Mouse (Mus musculus) stomach, embryonic 15.5 days (tissue): ENCODE measurements around the gene Mast3. TPM values are rescaled to one million over a fixed set of nuclear protein-coding genes. Genes with fewer than 3 reads are reported as not detected.

ENCODE experiments used
- ATAC-seq: fragments of 200-750 bp; cut with Nextera tagmentation; 2 replicates; pipeline ENCODE4 v1.8.0; 2017; ENCODE audit warnings: low read depth, moderate number of reproducible peaks, moderate TSS enrichment; ENCODE audit not compliant: insufficient read depth, low FRiP score
- H3K27ac ChIP-seq: fragments of 300-500 bp; sonication (generic); 2 replicates; pipeline ENCODE4 v1.5.1; 2015; ENCODE audit warnings: mild to moderate bottlenecking, inconsistent platforms
- H3K27me3 ChIP-seq: fragments of 300-500 bp; sonication (generic); replicated peaks from 2 replicates; pipeline ENCODE4 v1.6.1; 2015; ENCODE audit warnings: inconsistent platforms
- H3K36me3 ChIP-seq: fragments of 300-500 bp; sonication (generic); 2 replicates; pipeline ENCODE4 v1.6.1; 2015; ENCODE audit warnings: inconsistent platforms
- H3K4me1 ChIP-seq: fragments of 300-500 bp; sonication (generic); 2 replicates; pipeline ENCODE4 v1.6.1; 2015; ENCODE audit warnings: inconsistent platforms
- H3K4me2 ChIP-seq: fragments of 300-500 bp; sonication (generic); 2 replicates; pipeline ENCODE4 v1.6.1; 2015; ENCODE audit warnings: mild to moderate bottlenecking, inconsistent platforms
- H3K4me3 ChIP-seq: fragments of 300-500 bp; sonication (generic); replicated peaks from 2 replicates; pipeline ENCODE4 v1.5.1; 2015; ENCODE audit warnings: inconsistent platforms
- H3K9ac ChIP-seq: fragments of 300-500 bp; sonication (generic); 2 replicates; pipeline ENCODE4 v1.6.1; 2015; ENCODE audit warnings: inconsistent platforms
- H3K9me3 ChIP-seq: fragments of 300-500 bp; sonication (generic); 2 replicates; pipeline ENCODE4 v1.6.1; 2016; ENCODE audit warnings: inconsistent platforms
- WGBS: fragments of 180-500 bp; shearing (Covaris S2); methylation state at CpG from one replicate; pipeline ENCODE4 v1.1.7; 2015; 5-methylcytosine and 5-hydroxymethylcytosine counted together
- polyA plus RNA-seq: library from polyadenylated mRNA; unstranded; fragments of >200 nt; fragmentation: Nextera tagmentation; extraction: Ambion mirVana; gene quantifications from 2 replicates; pipeline ENCODE4 v1.2.1, GENCODE M21; 2015

The Mast3 gene
- polyA plus RNA-seq, 1 experiment from 2014 or later: 13.3 TPM

DNA sequence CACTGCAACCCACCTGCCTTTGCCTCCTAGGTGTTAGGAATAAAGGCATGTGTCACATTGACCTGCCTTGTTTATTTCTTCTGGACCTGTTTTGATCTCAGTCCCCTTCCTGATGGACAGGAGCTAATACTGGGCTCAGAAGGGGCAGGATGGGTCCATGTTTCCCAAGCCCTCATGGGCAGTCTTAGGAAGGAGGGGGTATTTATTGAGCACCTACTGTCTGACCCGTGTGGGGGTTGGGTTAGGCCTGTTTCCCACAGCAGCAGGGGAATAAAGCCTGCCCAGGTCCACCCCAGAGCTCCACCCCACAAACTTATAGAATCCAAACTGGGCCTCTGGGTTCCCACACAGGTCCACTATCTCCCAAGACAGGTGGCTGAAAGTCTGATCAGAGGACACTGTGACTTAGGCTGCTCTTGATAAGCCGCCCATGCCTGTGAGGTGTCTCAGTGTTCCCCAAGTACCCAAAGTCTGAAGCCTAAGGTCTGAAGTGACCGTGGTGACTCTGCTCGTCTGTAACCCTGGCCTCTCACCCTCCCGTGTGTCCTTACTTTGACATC is 38.4 kb upstream of the Mast3 start:
- peak; percentile 29; the same call in 1 of the 2 replicates for ATAC-seq
- WGBS: 77% methylated on average over 5 of the region's 5 CpGs

DNA sequence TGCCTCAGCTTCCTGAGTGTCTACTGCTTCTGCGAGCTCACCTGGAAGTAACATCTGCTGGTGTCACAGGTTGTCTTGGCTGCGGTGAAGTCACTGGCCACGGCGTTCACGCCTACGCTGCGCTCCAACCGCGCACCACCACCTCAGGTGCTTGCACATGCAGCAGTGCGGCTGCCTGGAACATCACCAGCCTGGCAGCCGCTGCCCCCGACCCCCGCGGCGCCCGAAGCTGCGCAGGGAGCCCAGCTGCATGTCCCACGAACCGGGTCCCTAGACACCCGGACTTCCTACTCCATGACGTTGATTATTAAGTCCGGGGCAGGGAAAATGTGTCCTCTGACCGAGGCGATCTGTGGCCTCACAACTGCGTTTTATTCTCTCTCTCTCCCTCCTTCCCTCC is 37.6 kb upstream of the Mast3 start:
- 70% methylated on average over 25 of the region's 25 CpGs for WGBS
- H3K4me2 ChIP-seq: no peak overlapping the region
- ATAC-seq: no peak
- no peak overlapping the region for H3K27ac ChIP-seq
- H3K27me3 ChIP-seq: no peaks in the 10 kb centered on the region
- no peaks in the 10 kb centered on the region for H3K36me3 ChIP-seq
- H3K9ac ChIP-seq: no peak overlapping the region
- H3K9me3 ChIP-seq: no peaks in the 10 kb centered on the region
- H3K4me1 ChIP-seq: peaks cover 19% of the 10 kb centered on the region
- H3K4me3 ChIP-seq: no peak overlapping the region

More for the DNA sequence above, 38.4 kb upstream of the Mast3 start:
- no peak overlapping the region for H3K4me2 ChIP-seq
- H3K9ac ChIP-seq: no peak overlapping the region
- no peaks in the 10 kb centered on the region for H3K27me3 ChIP-seq
- no peaks in the 10 kb centered on the region for H3K36me3 ChIP-seq
- H3K9me3 ChIP-seq: no peaks in the 10 kb centered on the region
- no peak overlapping the region for H3K4me3 ChIP-seq
- H3K27ac ChIP-seq: 0 out of 2 replicates have a peak overlapping the region, but pooled peaks have one; percentile 31
- H3K4me1 ChIP-seq: peaks cover 19% of the 10 kb centered on the region

DNA sequence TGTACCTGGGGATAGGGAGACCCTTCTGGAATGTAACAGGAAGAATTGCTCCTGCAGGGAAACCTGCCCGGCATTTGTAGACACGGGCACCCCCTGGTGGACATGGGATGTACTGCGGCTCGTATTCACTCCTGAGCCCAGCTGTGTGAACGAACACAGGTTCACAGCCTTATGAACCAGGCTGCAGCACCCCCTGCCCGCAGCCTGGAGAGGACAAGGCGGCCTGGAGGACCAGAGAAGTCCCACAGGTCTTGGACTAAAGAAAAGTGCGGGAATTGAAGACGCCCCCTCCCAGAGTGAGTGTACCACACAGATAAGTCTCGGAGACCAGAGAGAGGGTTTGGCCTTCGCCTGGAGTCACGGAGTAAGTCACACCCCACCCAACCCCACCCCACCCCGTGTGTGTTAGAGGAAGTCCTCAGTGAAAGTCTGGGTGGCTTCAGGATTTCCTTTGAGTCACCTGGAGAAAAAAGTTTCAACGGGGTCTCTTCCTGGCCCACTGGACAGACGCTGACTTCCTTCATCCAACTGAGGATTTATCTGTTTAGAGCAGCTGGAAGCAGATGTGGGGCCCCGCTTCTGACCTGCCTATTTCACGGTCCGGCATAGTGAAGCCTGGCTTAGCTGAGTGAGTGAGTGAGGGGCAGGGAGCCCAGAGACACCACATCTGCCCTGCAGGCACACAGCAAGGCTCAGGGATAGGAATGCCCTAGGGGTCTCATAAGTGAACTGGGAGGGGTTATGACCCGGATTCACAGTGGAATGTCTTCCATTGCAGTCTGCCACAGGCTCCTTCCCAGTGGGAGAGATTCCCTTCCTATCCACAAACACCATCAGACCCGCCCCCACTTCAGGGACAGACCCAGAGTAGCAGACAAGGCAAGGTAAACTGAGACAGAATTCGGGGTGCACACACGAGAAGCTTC is 36.6 kb upstream of the Mast3 start:
- 25% methylated on average over 22 of the region's 22 CpGs for WGBS
- Histone ChIP-seq H3K27ac (peak overlapping the region; percentile 87; the same call in 1 of the 2 replicates), H3K36me3 (0 out of 2 replicates have a peak, but pooled peaks cover 3% of the 10 kb centered on the region), H3K4me1 (peaks cover 19% of the 10 kb centered on the region), H3K4me2 (peak overlapping the region; percentile 31), H3K4me3 (no peak overlapping the region), H3K9ac (no peak overlapping the region), H3K27me3 (no peaks in the 10 kb centered on the region), H3K9me3 (no peaks in the 10 kb centered on the region)
- ATAC-seq: no peak

DNA sequence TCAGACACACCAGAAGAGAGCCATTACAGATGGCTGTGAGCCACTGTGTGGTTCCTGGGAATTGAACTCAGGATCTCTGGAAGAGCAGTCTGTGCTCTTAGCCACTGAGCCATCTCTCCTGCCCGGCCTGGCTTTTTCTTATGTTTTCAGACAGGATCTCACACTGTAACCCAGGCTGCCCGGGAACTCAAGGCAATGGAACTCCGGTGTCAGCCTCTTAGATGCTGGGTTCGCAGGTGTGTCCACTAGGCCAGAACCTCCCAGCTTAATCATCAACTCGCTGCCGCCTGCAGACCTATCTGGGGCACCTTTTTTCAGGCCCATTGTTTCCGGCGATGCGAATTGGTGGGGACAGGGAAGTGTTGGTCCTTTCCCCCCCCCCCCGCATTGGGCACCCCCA is 35.7 kb upstream of the Mast3 start:
- Histone ChIP-seq H3K4me3 (no peak overlapping the region), H3K9ac (no peak overlapping the region), H3K27ac (peak overlapping the region; percentile 87), H3K36me3 (0 out of 2 replicates have a peak, but pooled peaks cover 6% of the 10 kb centered on the region), H3K27me3 (no peaks in the 10 kb centered on the region), H3K4me2 (peak overlapping the region; percentile 31; the same call in 1 of the 2 replicates), H3K4me1 (peaks cover 19% of the 10 kb centered on the region), H3K9me3 (no peaks in the 10 kb centered on the region)
- 43% methylated on average over 10 of the region's 10 CpGs for WGBS
- no peak for ATAC-seq

DNA sequence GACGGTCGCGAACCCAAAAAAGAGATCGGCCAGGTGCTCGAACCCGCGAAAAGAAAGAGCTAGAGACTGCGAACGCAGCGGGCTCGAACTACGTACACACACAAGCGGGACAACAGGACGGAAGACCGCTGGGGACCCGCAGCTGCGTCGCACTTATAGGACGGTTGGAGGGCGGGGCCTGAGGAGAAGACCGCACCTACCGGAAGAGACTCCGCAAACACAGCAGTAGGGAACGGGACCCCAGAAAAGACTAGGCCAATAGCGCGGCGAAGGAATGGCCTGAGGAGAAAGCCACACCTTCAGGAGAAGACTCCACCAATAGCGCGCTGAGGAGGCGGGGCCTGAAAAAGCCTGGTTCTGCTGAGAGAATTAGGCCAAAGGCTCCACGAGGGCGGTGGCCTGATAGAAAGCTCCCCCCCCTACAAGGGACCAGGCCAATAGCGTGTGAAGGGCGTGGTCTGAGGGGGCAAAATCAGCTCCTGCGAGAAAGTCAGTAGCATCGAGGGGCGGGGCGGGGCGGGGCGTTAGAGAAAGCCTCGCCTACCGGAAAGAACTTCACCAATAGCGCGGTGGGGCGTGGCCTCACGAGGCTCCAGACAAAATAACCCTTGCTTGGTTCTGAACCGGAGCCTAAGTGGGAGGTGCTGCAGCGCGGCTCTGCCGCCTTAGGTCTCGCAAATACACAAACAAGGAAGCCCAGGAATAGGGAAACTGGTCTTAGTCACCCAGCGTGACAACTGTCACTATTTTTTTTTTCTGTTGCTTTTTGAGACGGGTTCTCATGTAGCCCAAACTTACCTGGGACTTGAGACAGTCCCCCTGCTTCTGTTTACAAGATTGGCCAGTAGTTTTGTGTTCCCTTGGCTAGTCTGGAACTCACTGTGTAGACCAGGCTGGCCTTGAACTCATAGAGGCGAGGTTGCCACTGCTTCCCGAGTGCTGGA is 34.8 kb upstream of the Mast3 start, which contains the start of gene Arrdc2:
Arrdc2 (minus strand) TSS at position 313 of the 944 bp plus-strand sequence.
- 2% methylated on average over 55 of the region's 55 CpGs for WGBS
- peak within 1 kb of the TSS; percentile 91 for H3K27ac ChIP-seq
- ATAC-seq: peak; percentile 95
- H3K27me3 ChIP-seq: no peaks in the 10 kb centered on the region
- peak within 1 kb of the TSS; percentile 70 for H3K4me3 ChIP-seq
- H3K9ac ChIP-seq: peak within 1 kb of the TSS; percentile 77
- H3K4me2 ChIP-seq: peak within 1 kb of the TSS; percentile 72
- H3K9me3 ChIP-seq: no peaks in the 10 kb centered on the region
- H3K36me3 ChIP-seq: 0 out of 2 replicates have a peak, but pooled peaks cover 6% of the 10 kb centered on the region
- H3K4me1 ChIP-seq: peaks cover 19% of the 10 kb centered on the region

DNA sequence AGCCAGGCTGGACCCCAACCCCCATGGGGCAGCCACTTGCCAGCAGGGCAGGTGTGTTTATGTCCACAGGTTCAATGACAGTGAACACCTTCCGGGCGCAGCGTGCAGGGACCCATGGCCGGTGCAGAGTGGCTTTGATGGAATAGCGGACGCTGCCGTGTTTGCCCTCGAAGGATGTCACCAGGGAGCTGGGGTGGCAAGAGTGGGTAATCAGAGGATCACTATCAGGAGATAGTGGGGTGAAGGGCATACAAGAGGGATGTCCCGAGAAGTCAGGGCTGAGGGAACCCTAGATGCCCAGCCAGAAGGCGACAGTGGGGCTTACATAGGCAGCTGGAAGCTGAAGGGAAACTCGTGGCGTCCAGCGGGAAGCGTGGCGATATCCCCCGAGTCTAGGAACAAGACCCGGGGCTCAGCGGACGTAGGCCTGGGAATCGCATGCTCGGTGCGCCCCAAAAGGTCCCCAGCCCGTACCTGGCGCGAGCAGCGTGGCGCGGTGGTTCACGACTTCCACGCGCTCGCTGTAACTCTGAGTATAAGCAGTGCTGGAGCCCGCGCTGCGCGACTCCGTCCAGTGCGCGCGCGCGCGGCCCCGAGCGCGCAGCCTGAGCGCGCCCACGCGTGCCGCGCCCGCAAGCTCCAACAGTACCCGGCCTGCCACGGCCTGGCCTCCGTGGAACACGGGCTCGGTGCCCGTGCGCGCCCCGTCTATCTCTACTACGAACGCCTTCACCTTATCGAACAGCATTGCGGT is 34.0 kb upstream of the Mast3 start:
- H3K4me2 ChIP-seq: peak overlapping the region; percentile 72
- H3K36me3 ChIP-seq: 0 out of 2 replicates have a peak, but pooled peaks cover 6% of the 10 kb centered on the region
- peak overlapping the region; percentile 70 for H3K4me3 ChIP-seq
- peak overlapping the region; percentile 91 for H3K27ac ChIP-seq
- peaks cover 19% of the 10 kb centered on the region for H3K4me1 ChIP-seq
- peak overlapping the region; percentile 77 for H3K9ac ChIP-seq
- no peaks in the 10 kb centered on the region for H3K27me3 ChIP-seq
- peak; percentile 20 for ATAC-seq
- H3K9me3 ChIP-seq: no peaks in the 10 kb centered on the region
- 2% methylated on average over 66 of the region's 66 CpGs for WGBS

DNA sequence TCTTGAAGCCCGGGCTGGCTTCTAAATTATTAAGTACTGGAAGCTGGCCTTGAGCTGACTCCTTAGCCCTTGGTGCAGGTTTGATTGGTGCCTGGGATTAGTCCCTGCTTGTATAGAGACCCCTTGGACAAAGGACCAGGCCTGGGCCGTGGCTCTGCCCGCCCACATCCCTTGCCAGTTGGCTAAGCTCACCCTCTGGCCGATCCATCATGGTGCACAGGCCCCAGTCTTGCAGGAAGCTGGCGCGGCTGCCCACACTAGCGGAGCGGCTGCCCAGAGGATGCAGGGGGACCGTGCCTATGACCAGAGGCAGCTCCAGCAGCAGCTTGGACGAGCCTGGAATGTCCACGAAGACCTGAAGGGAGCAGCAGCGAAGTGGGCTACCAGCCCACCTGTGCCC is 31.8 kb upstream of the Mast3 start:
- Histone ChIP-seq H3K27me3 (no peaks in the 10 kb centered on the region), H3K27ac (no peak overlapping the region), H3K9ac (no peak overlapping the region), H3K4me1 (peaks cover 24% of the 10 kb centered on the region), H3K36me3 (0 out of 2 replicates have a peak, but pooled peaks cover 6% of the 10 kb centered on the region), H3K9me3 (no peaks in the 10 kb centered on the region), H3K4me3 (no peak overlapping the region), H3K4me2 (no peak overlapping the region)
- WGBS: 89% methylated on average over 12 of the region's 12 CpGs
- ATAC-seq: no peak

DNA sequence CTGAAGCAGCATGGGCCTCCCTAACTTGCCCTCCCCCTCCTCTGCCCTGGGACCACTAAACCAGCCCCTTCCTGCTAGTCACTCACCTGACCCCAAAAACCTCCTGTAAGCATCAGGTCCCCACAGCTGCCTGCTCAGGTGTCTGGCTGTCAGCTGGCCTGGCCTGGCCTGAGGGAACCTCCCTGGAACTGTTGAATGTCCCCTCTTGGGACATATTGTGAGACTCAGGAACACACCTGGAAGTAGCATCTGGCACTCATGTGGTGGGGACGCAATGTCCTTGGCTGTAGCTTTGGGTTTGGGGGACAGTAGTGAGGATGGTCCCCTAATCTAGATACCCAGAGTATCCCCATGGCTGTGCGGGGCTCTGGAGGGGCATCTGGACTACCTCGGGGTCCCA is 29.2 kb upstream of the Mast3 start:
- Histone ChIP-seq H3K9me3 (no peaks in the 10 kb centered on the region), H3K9ac (no peak overlapping the region), H3K36me3 (0 out of 2 replicates have a peak, but pooled peaks cover 6% of the 10 kb centered on the region), H3K4me2 (no peak overlapping the region), H3K27me3 (no peaks in the 10 kb centered on the region), H3K27ac (no peak overlapping the region), H3K4me3 (no peak overlapping the region), H3K4me1 (peaks cover 11% of the 10 kb centered on the region; the same call in 1 of the 2 replicates)
- WGBS: 89% methylated on average over 3 of the region's 3 CpGs
- no peak for ATAC-seq

DNA sequence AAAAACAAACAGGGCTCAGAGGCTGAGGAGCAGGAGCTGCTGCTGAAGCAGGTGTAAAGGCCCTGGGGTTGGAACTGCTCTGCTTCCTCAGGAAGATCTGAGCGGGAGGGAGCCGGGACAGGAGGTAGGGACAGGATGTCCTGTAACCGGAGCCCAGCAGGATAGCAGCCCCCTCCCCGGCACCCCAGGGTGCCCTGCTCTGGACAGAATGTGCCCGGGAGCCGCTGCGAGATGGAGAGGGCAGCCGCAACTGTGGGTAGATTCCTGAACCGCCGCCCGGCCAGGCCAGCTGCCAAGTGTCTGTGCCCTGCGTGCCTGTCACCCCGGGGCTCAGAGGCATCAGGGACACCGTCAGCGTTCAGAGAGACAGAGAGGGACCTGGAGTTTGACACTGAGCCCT is 28.7 kb upstream of the Mast3 start:
- ATAC-seq: no peak
- H3K27ac ChIP-seq: no peak overlapping the region
- WGBS: 43% methylated on average over 15 of the region's 15 CpGs
- H3K4me3 ChIP-seq: no peak overlapping the region
- H3K4me1 ChIP-seq: peaks cover 7% of the 10 kb centered on the region; the same call in 1 of the 2 replicates
- no peaks in the 10 kb centered on the region for H3K9me3 ChIP-seq
- H3K27me3 ChIP-seq: no peaks in the 10 kb centered on the region
- no peak overlapping the region for H3K9ac ChIP-seq
- H3K4me2 ChIP-seq: no peak overlapping the region
- H3K36me3 ChIP-seq: 0 out of 2 replicates have a peak, but pooled peaks cover 6% of the 10 kb centered on the region

DNA sequence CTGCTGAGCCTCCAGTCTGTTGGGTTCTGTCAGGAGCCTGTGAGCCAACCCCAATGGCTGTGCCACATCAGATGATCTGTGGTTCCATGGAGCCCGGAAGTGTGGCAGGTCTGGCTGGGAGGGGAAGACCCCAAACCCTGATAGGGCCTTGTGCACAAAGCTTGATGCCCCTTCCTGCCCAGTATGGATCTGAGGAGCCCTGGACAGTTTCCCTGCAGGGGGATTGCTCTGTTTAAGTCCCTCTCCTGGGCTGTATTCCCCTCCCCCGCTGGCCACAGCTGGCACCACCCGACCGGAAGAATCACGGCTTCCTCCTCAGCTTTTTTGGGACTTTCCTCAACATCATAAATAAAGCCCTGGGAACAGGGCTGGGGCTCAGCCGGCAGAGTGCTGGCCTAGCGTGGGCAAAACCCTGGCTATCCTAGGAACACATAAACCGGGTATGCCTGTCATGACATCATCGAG is 28.2 kb upstream of the Mast3 start:
- H3K27ac ChIP-seq: no peak overlapping the region
- no peaks in the 10 kb centered on the region for H3K27me3 ChIP-seq
- H3K9me3 ChIP-seq: no peaks in the 10 kb centered on the region
- 0 out of 2 replicates have a peak, but pooled peaks cover 5% of the 10 kb centered on the region for H3K4me1 ChIP-seq
- no peak overlapping the region for H3K9ac ChIP-seq
- WGBS: 41% methylated on average over 9 of the region's 9 CpGs
- no peak overlapping the region for H3K4me2 ChIP-seq
- H3K36me3 ChIP-seq: 0 out of 2 replicates have a peak, but pooled peaks cover 6% of the 10 kb centered on the region
- ATAC-seq: no peak
- H3K4me3 ChIP-seq: no peak overlapping the region
